Mouse (Mus musculus) spleen, adult 2 months (tissue): Measurements from ENCODE around the gene B3gat2. TPM values are rescaled to one million over a fixed set of nuclear protein-coding genes. Genes with fewer than 3 reads are reported as not detected.

ENCODE experiments used
- DNase-seq, 2 experiments: peaks; one replicate each; pipeline versions ENCODE4 v3.0.0 to v3.0.0-alpha.2; 2012 to 2021; ENCODE audit warnings: low spot score in 2 of 2, low read depth in 1 of 2
- H3K27ac ChIP-seq: fragments of 200-500 bp; 2 replicates; pipeline ENCODE4 v1.5.1; 2012; ENCODE audit warnings: low read length, inconsistent platforms; ENCODE audit not compliant: insufficient read depth
- H3K27me3 ChIP-seq: fragments of 200-500 bp; 2 replicates; pipeline ENCODE4 v1.6.1; 2012; ENCODE audit warnings: mild to moderate bottlenecking, moderate library complexity, low read length, inconsistent platforms; ENCODE audit not compliant: control insufficient read depth, insufficient read depth
- H3K36me3 ChIP-seq: fragments of 200-500 bp; 2 replicates; pipeline ENCODE4 v1.6.1; 2012; ENCODE audit warnings: mild to moderate bottlenecking, low read length, inconsistent platforms; ENCODE audit not compliant: control insufficient read depth, insufficient read depth
- H3K4me1 ChIP-seq: fragments of 200-500 bp; 2 replicates; pipeline ENCODE4 v1.6.1; 2011; ENCODE audit warnings: inconsistent platforms; ENCODE audit not compliant: control insufficient read depth, insufficient read depth, insufficient read length
- H3K4me3 ChIP-seq: fragments of 200-500 bp; 2 replicates; pipeline ENCODE4 v1.5.1; 2011; ENCODE audit warnings: mild to moderate bottlenecking, inconsistent platforms; ENCODE audit not compliant: insufficient read depth, insufficient read length; ENCODE audit errors: extremely low read depth
- CTCF ChIP-seq: fragments of 200-500 bp; IDR thresholded peaks from 2 replicates; pipeline ENCODE4 v1.5.1; 2011; ENCODE audit warnings: mild to moderate bottlenecking, inconsistent platforms; ENCODE audit not compliant: insufficient read depth, insufficient read length, insufficient replicate concordance; ENCODE audit errors: extremely low read depth
- POLR2A ChIP-seq: fragments of 200-500 bp; IDR thresholded peaks from 2 replicates; pipeline ENCODE4 v1.6.1; 2011; ENCODE audit warnings: low read depth, low read length, inconsistent platforms
- WGBS: fragments of 180-500 bp; shearing (Covaris S2); methylation state at CpG from one replicate; pipeline ENCODE4 v1.1.7; 2018; 5-methylcytosine and 5-hydroxymethylcytosine counted together
- polyA plus RNA-seq: library from polyadenylated mRNA; depleted of rRNA; stranded (reverse); fragments of >200 nt; gene quantifications from 2 replicates; pipeline ENCODE4 v1.2.3, GENCODE M21; 2012; rRNA removed

Gene B3gat2
- polyA plus RNA-seq, 1 experiment, result not detected

DNA sequence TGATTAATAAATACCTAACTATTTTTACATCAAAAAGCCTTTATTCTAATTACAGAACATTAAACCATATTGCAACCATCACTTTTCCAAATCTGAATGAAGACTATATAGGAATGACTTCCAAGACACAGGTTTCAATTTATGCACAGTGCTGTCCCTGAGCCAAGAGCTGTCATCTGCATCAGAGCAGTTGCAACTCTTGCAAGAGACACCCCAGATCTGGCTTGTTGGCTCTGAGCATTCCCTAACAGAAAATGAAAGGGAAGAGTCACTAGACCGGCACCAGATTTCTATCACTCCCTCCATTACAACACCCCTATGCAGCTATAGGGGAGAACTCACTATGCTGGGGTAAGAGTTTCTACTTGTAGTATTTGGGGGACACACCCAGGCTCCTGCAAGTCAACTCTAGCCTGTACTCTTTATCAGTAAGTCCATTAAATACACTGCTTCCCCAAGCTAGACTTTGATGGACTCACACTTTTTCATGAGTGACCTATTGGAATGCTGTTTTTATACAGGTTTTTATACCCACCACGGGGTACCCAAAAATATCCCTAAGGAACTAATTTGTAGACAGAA lies 122.6 kb downstream of the B3gat2 start:
- H3K4me3 ChIP-seq, result no peak overlapping the region
- H3K4me1 ChIP-seq, result no peaks in the 10 kb centered on the region
- 88% methylated on average over 2 of the region's 2 CpGs for WGBS
- H3K27ac ChIP-seq, result no peak overlapping the region
- DNase-seq, result no peak
- no peaks in the 10 kb centered on the region for H3K27me3 ChIP-seq
- no peak for TF ChIP-seq CTCF
- TF ChIP-seq POLR2A, result no peak
- no peaks in the 10 kb centered on the region for H3K36me3 ChIP-seq

GRCm38 (mm10) chr1:23884914-23885313 lies 123.4 kb downstream of the B3gat2 start:
- 96% methylated on average over 7 of the region's 7 CpGs for WGBS
- no peaks in the 10 kb centered on the region for H3K4me1 ChIP-seq

GRCm38 (mm10) chr1:23892072-23892471 lies 130.5 kb downstream of the B3gat2 start:
- H3K36me3 ChIP-seq, result no peaks in the 10 kb centered on the region; the same call in 1 of the 2 replicates
- no peaks in the 10 kb centered on the region for H3K4me1 ChIP-seq
- no peaks in the 10 kb centered on the region for H3K27me3 ChIP-seq
- no peak for DNase-seq
- no peak for TF ChIP-seq POLR2A
- TF ChIP-seq CTCF, result no peak
- WGBS, result 89% methylated on average over 1 of the region's 1 CpGs
- H3K4me3 ChIP-seq, result no peak overlapping the region
- H3K27ac ChIP-seq, result no peak overlapping the region

More at GRCm38 (mm10) chr1:23884914-23885313, 123.4 kb downstream of the B3gat2 start:
- TF ChIP-seq CTCF, result no peak
- no peak for TF ChIP-seq POLR2A
- Histone ChIP-seq H3K36me3 (no peaks in the 10 kb centered on the region), H3K27ac (no peak overlapping the region), H3K4me3 (no peak overlapping the region), H3K27me3 (no peaks in the 10 kb centered on the region)
- DNase-seq, result no peak

Other genes with a start within 250 kb of the B3gat2 start
- gene Smap1, start 160.6 kb downstream of the B3gat2 start, polyA plus RNA-seq, result 23.0 and 24.3 TPM in 2 replicates
- 3.1 TPM in 2 replicates for gene Sdhaf4, start 243.9 kb downstream of the B3gat2 start, polyA plus RNA-seq